Mouse (Mus musculus) E14TG2a.4 (cell line): ENCODE measurements at regions not wholly inside any gene's neighbourhood (a gene's known extent, or its start where the extent isn't known, plus 50 kb on each side); places are given as distances from the start of the nearest gene placed in this dataset.

ENCODE experiments used
- H3K27me3 ChIP-seq: 2 replicates; pipeline ENCODE4 v1.6.1; 2014; ENCODE audit warnings: low read length, control low read depth; ENCODE audit not compliant: insufficient read depth
- H3K36me3 ChIP-seq: 2 replicates; pipeline ENCODE4 v1.6.1; 2014; ENCODE audit warnings: low read length, control low read depth; ENCODE audit not compliant: insufficient read depth
- H3K4me1 ChIP-seq: replicated peaks from 2 replicates; pipeline ENCODE4 v1.6.1; 2014; ENCODE audit warnings: low read depth, low read length, control low read depth
- H3K4me3 ChIP-seq: replicated peaks from 2 replicates; pipeline ENCODE4 v1.5.1; 2014; ENCODE audit warnings: mild to moderate bottlenecking, low read length
- H3K9me3 ChIP-seq: 2 replicates; pipeline ENCODE4 v1.6.1; 2014; ENCODE audit warnings: low read length, control low read depth
- CTCF ChIP-seq: conservative IDR thresholded peaks from 2 replicates; pipeline ENCODE4 v1.5.1; 2014; ENCODE audit warnings: low read length
- NANOG ChIP-seq: IDR thresholded peaks from 2 replicates; pipeline ENCODE4 v1.6.1; 2014; ENCODE audit warnings: borderline replicate concordance, low read length, mixed read lengths
- POU5F1 ChIP-seq: IDR thresholded peaks from 2 replicates; pipeline ENCODE4 v1.6.1; 2014; ENCODE audit warnings: low read length, borderline replicate concordance

- H3K36me3 ChIP-seq = no peaks in the 10 kb centered on the region
- H3K9me3 ChIP-seq = no peaks in the 10 kb centered on the region
- no peaks in the 10 kb centered on the region for H3K4me1 ChIP-seq
- H3K4me3 ChIP-seq = no peak overlapping the region
- no peak for TF ChIP-seq POU5F1
- TF ChIP-seq NANOG = peak; percentile 46; the same call in 1 of the 2 replicates
- TF ChIP-seq CTCF = no peak
- no peaks in the 10 kb centered on the region for H3K27me3 ChIP-seq
Measured at GRCm38 (mm10) chr10:47365016-47365538, 1787.4 kb downstream of the Hace1 start.

GRCm38 (mm10) chr10:47366804-47367203 is 1789.2 kb downstream of the Hace1 start:
- no peak for TF ChIP-seq NANOG
- TF ChIP-seq CTCF = no peak
- TF ChIP-seq POU5F1 = no peak
- Histone ChIP-seq H3K4me3 (no peak overlapping the region), H3K36me3 (no peaks in the 10 kb centered on the region), H3K4me1 (no peaks in the 10 kb centered on the region), H3K9me3 (no peaks in the 10 kb centered on the region), H3K27me3 (no peaks in the 10 kb centered on the region)

GRCm38 (mm10) chr10:47403492-47403891 is 1825.9 kb downstream of the Hace1 start:
- H3K27me3 ChIP-seq = no peaks in the 10 kb centered on the region
- no peaks in the 10 kb centered on the region for H3K36me3 ChIP-seq
- no peak overlapping the region for H3K4me3 ChIP-seq
- no peaks in the 10 kb centered on the region for H3K9me3 ChIP-seq
- no peaks in the 10 kb centered on the region for H3K4me1 ChIP-seq
- TF ChIP-seq CTCF (no peak), POU5F1 (no peak), NANOG (no peak)

- no peaks in the 10 kb centered on the region for H3K9me3 ChIP-seq
- H3K4me1 ChIP-seq = no peaks in the 10 kb centered on the region
Measured at GRCm38 (mm10) chr10:47426505-47426904, 1848.9 kb downstream of the Hace1 start.

More at GRCm38 (mm10) chr10:47426505-47426904, 1848.9 kb downstream of the Hace1 start:
- Histone ChIP-seq H3K36me3 (no peaks in the 10 kb centered on the region), H3K27me3 (no peaks in the 10 kb centered on the region), H3K4me3 (no peak overlapping the region)
- TF ChIP-seq CTCF (no peak), NANOG (no peak), POU5F1 (no peak)
